Mouse (Mus musculus) heart, postnatal 4 days (tissue): ENCODE results near the gene Armc12. TPM values are rescaled to one million over a fixed set of nuclear protein-coding genes. Genes with fewer than 3 reads are reported as not detected.
A peak's percentile ranks its signal among the peaks of the same experiment; 100 is the strongest.

Experiments used
- DNase-seq: peaks from one replicate; pipeline ENCODE4 v3.0.0; 2021
- total RNA-seq, 2 experiments: library from RNA; stranded (reverse); gene quantifications; 2 replicates each; pipeline ENCODE4 v1.2.3; 2021

Gene Armc12
- not detected for total RNA-seq

GRCm38 (mm10) chr17:28530506-28530905 is at the start of gene Armc12:
Gene Armc12, plus strand, starts transcription at chr17:28530806.
- DNase-seq, result no peak

GRCm38 (mm10) chr17:28484704-28485445 is 45.7 kb upstream of the Armc12 start:
- DNase-seq, result peak; percentile 56

GRCm38 (mm10) chr17:28485446-28485948 is 45.1 kb upstream of the Armc12 start:
- DNase-seq, result peak; percentile 61

DNA sequence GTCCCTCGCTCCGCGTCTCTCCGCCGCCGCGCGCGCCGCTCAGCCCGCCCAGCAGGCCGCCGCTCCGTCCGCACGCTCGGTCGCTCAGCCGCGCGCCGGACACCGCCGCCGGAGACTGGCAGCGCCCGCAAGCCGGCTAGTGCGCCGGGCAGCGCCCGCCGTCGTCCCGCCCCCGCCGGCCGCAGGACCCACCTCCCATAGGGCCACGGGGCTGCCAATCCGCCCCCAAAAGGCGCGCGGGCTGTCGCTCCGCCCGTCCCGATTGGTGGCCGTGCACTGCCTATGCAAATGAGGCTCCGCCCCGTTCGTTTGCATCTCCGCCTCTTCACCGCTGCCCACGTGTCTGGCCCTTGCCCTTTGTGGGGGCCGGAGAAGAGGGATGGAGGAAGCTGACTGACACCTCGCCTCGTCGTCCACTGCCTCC is 44.6 kb upstream of the Armc12 start:
- DNase-seq, result peak; percentile 99

DNA sequence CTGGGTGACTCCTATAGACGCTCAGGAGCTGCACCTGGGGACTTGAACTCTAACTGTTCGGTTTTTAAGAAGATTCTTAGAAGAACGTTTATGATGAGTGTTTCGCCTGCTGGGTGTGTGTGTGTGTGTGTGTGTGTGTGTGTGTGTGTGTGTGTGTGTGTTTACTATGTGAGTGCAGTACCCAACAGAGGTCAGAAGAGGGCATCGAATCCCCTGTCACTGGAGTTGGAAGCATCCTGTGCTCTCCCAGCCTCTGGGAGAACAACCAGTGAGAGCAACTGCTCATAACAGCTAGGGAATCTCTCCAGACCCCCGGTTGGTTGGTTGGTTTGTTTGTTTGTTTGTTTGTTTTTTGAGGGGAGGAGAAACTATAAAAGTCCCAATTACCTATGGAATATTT is 43.9 kb upstream of the Armc12 start:
- no peak for DNase-seq

GRCm38 (mm10) chr17:28487584-28488257 is 42.9 kb upstream of the Armc12 start:
- no peak for DNase-seq

- no peak for DNase-seq
These were observed 42.2 kb upstream of the Armc12 start for GRCm38 (mm10) chr17:28488258-28489013.

GRCm38 (mm10) chr17:28491035-28491770 is 39.4 kb upstream of the Armc12 start:
- no peak for DNase-seq

- DNase-seq, result no peak
These were observed 34.8 kb upstream of the Armc12 start for GRCm38 (mm10) chr17:28495832-28496231.

GRCm38 (mm10) chr17:28499190-28499589 is 31.4 kb upstream of the Armc12 start:
- no peak for DNase-seq

DNA sequence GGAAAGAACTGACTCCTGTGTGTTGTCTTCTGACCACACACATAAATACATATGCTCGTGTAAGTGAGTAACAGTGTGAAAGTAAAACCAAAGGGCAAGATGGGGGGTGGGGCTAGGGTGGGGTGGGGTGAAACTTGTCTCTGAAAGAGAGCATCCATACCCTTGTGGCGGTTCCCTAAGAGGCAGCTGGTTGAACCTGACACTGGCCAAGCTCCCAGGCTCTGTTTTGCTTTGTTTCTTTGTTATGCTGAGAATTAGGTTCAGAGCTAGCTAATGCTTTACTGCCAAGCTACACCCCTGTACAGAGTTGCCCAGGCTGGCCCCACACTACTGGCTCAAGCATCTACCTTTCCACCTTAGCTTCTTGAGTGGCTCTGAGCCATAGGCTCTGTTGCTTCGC is 30.1 kb upstream of the Armc12 start:
- no peak for DNase-seq

DNA sequence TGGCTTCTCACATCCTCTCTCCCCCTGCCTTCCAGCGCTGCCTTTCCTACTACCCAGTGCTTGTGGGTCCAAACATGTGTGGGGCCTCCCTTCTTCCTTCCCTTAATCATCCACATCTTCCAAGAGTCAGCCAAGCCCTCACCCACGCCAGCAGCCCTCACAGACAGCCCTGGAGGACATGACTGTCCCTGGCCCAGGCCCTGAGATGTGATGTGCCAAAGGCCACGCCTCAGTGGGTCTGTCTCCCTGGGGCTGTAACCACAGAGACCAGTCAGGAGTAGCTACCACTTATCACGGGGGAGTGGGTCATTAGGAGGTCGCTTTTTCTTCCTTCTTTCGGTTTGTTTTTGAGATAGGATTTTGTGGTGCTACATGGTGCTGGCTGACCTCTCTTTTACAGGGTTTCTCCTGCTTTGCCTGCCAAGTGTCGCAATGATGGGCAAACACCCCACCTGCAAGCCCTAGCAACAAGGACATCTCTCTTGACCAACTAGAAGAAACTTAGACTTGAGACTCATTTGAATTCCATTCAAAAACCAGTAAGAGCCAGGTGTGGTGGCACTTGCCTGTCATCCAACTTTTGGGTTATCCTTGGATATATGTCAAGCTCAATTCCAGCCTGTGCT is 28.3 kb upstream of the Armc12 start:
- DNase-seq, result no peak

GRCm38 (mm10) chr17:28504182-28504581 is 26.4 kb upstream of the Armc12 start:
- DNase-seq, result no peak

DNA sequence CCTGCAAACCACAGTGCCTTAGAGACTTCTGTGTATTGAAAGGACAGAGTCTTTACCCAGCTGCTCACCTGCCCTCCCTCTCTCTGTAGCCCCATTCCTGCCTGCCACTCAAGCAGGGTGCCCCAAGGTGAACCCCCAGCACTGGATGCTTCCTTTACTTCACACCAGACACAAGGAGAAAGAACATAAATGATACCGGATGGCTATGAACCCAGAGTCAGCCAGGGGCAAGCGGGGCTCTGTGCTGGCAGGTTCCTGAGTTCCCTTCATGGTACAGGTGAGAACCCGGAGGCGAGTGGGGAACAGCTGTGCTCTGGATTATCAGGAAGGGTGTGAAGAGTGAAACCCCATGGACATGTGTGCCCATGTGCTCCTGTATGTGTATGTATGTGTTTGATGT is 25.0 kb upstream of the Armc12 start:
- DNase-seq, result no peak

- DNase-seq, result no peak
These were observed 23.7 kb upstream of the Armc12 start for GRCm38 (mm10) chr17:28506895-28507294.

DNA sequence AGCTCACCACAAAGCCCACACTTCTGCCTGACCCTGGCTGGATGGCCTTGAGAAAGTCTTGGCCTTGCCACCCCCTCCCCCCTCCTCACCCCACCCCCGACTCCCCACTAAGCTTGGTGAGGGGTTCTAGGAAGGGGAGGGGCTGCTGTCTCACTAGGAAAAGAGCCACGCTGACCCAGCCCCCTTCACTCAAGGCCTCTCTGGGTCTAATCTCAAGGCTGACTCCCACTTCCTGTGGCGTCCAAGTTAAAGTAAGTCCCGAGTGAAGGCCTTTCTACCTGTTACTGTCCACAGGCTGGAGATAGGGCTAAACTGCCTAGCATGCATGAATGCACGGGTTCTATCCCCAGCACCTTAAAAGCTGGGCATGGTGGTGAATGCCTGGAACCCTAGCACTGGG is 23.1 kb upstream of the Armc12 start:
- no peak for DNase-seq

DNA sequence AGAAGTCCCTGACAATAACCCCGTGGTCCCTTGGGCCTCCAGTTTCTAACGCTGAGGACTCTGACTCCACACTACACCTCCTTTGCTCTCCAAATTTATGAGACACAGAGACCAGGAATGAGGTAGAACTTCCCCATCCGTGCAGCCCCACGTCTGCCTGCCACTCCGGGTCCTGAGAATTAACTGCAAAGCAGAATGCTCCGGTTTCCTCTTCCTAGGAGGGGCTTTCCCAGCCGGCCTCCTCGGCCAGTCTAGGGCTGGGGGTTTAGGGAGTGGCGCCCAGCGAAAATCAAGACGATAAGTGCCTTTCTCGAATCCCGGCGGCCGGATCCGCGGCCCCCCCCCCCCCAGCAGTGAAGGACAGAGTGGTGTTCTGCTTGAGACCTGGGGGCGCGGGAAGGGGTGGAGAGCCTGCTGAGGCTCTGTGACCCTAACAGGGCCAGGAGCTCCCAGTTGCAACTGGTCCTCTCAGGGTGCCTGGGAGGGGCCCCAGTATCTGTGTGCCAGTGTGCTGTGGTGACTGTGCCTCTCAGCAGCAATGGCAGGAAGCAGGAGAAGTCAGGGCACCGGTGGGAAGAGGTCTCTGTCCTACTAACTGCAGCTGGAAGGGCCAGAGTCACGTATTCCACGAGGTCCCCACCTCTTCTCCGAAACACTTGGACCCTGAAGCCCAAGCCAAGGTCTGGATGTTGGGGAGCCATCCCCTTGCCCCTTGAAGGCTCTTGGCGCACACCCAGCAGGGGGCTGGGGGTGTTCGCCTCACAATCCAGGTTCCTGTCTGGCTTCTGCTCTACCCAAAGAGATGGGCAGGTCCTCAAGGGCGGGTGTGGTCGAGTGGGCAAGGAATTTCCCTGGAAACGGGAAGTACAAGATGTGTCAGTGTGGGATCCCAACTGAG is 19.9 kb upstream of the Armc12 start:
- DNase-seq, result no peak

DNA sequence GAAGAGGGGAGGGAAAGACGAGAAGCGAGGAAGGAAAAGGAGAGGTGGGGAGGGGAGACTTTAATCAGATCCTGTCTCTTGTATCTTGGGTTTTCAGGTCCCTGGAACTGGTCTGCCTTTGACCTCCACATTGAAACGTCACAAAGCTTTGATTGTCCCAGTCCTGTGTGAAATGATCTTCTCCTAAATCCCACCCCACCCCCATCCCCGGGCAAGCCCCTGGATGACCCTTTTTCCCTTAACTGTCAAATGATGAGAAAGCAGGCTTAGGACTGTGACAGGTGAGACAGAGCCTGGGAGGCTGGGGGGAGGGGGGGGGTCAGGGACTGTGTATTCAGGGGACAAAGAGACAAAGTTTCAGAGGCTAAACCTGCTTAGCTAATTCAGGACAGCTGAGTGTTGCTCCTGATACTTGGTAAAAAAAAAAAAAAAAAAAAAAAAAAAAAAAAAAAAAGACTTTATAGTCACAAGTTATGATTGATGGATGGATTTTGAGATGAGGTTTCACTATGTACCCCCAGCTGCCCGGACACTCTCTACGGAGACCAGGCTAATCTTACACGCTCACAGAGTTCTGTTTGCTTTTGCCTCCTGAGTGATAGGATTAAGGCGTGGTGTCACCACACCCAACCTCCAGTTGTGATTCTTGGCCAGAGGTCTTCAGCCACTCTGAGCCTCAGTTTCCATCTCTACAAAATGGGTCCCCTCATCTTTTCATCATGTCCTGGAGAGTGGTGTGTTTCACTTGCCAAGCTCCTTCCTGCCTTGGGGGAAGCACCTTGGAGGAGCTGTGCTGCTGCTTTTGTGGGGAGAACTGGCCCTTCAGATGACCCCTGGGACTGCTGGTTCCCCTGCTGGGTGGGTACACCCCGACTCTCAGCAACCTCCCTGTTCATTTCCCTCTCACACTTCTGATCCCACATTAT is 18.7 kb upstream of the Armc12 start:
- no peak for DNase-seq

DNA sequence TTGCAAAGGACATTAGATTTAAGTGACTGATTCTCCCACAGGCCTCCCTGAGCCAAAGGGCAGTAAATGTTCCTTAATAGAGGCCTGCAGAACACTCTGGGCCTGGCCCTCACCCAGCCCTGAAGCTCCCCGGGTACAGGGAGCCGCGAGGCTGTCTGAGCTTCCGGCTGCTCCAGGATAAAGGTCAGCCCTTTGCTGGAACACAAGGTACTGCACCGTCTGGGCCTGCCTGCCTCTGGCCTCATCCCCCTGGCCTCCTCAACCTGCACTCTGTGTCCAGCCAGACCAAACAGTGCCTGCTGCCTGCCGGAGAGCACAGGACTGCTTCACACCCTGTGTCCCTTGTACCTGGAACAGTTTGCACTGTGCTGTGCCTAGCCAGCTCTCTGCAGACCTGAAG is 17.9 kb upstream of the Armc12 start:
- DNase-seq, result peak; percentile 34

- no peak for DNase-seq
These were observed 17.3 kb upstream of the Armc12 start for GRCm38 (mm10) chr17:28513337-28513736.
